ENCODE assay signal across 22 mouse cellular contexts in genomic region chr1:177298231-177298630, GRCm38 (mm10).
"Had no signal": no experiment of that assay in that cellular context is flagged by ENCODE, and none has a peak within 500 bp of the region (broad histone marks: within the 10 kb centered on the region; RNA-seq: fewer than 3 reads in every experiment).

No protein-coding gene starts in this region.

- ATAC-seq: liver, postnatal 0 days; lung, postnatal 0 days; midbrain, embryonic 13.5 days; midbrain, embryonic 16.5 days had no signal

- H3K4me1 ChIP-seq: limb, embryonic 12.5 days; limb, embryonic 15.5 days; midbrain, embryonic 13.5 days; neural tube, embryonic 13.5 days; stomach, embryonic 15.5 days had no signal

- H3K27ac ChIP-seq: kidney, postnatal 0 days; limb, embryonic 12.5 days; limb, embryonic 15.5 days; liver, embryonic 14.5 days; macrophage; midbrain, embryonic 10.5 days; midbrain, embryonic 13.5 days; neural tube, embryonic 13.5 days; stomach, embryonic 15.5 days had no signal

- H3K4me2 ChIP-seq: limb, embryonic 12.5 days; limb, embryonic 15.5 days; liver, embryonic 11.5 days; lung, embryonic 14.5 days; midbrain, embryonic 13.5 days; neural tube, embryonic 13.5 days; stomach, embryonic 15.5 days had no signal

- DNase-seq: kidney, adult 2 months; kidney, postnatal 25 days; left cerebral cortex, postnatal 4 days; liver, postnatal 0 days; lung, embryonic 14.5 days; retina, postnatal 1 day; right cerebral cortex, postnatal 25 days; spleen, adult 18-20 months; thymus, postnatal 25 days had no signal

- H3K27me3 ChIP-seq: limb, embryonic 12.5 days; limb, embryonic 15.5 days; midbrain, embryonic 13.5 days; neural tube, embryonic 13.5 days; stomach, embryonic 15.5 days had no signal

- H3K9ac ChIP-seq: limb, embryonic 12.5 days; limb, embryonic 15.5 days; liver, embryonic 14.5 days; liver, postnatal 0 days; lung, embryonic 14.5 days; midbrain, embryonic 13.5 days; neural tube, embryonic 13.5 days; stomach, embryonic 15.5 days had no signal

- H3K4me3 ChIP-seq: limb, embryonic 12.5 days; limb, embryonic 15.5 days; midbrain, embryonic 10.5 days; midbrain, embryonic 13.5 days; myocyte; neural tube, embryonic 13.5 days; stomach, embryonic 15.5 days had no signal

- H3K9me3 ChIP-seq: limb, embryonic 12.5 days; limb, embryonic 15.5 days; midbrain, embryonic 10.5 days; midbrain, embryonic 13.5 days; neural tube, embryonic 13.5 days; stomach, embryonic 15.5 days had no signal

- H3K36me3 ChIP-seq: limb, embryonic 12.5 days; limb, embryonic 15.5 days; midbrain, embryonic 10.5 days; midbrain, embryonic 13.5 days; neural tube, embryonic 13.5 days; stomach, embryonic 15.5 days had no signal
